Mouse (Mus musculus) adrenal gland, postnatal 14 days (tissue): ENCODE measurements around the gene Abca3. TPM values are rescaled to one million over a fixed set of nuclear protein-coding genes. Genes with fewer than 3 reads are reported as not detected.

Experiments used
- DNase-seq: peaks from one replicate; pipeline ENCODE4 v3.0.0; 2021; ENCODE audit warnings: mixed read lengths
- microRNA-seq, 2 experiments: library from miRNA; unstranded; fragments of <30 nt; microRNA quantifications; one replicate each; pipeline ENCODE4 v1.2.0; 2021
- total RNA-seq: library from RNA; stranded (reverse); gene quantifications from 2 replicates; pipeline ENCODE4 v1.2.3, GENCODE M21; 2021

Gene Abca3
- total RNA-seq, 1 experiment from 2014 or later, result 25.2 TPM

DNA sequence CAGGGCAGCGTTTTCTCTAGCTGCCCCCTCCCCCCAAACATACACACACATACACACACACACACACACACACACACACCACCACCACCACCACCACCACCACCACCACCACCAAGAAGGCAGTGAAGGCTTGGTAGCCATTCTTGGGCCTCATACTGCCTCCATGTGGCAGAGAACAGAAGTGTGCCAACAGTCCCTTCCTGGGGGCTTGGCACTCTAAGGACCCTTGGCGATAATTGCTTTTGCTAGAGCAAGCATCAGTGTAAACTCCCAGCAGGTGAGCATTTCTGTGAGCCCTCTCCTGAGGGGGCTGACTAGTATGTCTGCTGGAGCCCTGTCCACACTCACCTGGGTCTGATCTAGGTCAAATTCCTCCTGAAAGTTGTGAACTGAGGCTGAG, 89.4 kb downstream of the Abca3 start:
- no peak for DNase-seq

DNA sequence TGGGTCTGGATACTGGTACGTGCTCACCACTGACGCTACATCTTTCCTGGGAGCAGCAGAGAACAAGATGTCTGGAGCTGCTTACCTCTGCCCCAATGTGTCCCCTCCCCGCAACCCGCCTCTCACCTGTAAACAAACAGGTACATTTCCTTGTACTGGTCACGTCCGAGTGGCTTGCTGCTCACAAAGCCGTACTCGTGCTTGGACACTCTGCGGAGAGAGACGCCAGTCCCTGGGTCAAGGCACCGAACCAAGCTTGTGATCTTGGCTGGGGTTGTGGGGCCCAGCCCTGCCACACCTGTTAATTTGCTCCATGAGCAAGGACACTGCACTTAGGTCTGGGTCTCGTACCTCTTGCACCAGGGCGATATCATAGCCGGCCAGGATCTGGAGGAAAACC, 90.4 kb downstream of the Abca3 start:
- DNase-seq, result no peak

DNA sequence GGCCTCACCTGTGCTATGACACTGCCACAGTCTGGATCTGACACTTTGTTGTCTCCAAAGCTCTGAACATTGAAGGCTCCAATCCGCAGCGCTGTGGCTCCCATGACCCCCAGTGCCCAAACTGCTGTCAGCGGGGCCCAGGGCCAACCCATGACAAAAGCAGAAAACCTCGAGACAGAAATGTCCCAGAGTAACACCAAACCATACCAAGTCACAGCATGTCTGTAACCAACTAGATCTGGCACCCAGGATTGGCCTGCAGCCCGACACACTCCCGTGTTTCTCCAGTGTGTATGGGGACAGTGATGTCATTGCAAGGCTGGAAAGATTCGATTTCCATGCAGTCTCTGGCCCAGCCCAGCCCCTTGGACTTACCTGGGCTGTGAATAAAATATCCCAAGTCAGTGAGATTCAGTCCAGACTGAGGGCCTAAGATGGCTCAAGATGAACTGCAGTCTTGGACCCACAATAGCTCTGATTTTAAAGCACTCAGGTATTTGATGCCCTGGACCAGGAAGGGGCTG, 90.9 kb downstream of the Abca3 start, which contains the start of gene Dnase1l2:
Dnase1l2 (minus strand) TSS at position 474 of the 524 bp plus-strand sequence.
- peak; percentile 43 for DNase-seq

DNA sequence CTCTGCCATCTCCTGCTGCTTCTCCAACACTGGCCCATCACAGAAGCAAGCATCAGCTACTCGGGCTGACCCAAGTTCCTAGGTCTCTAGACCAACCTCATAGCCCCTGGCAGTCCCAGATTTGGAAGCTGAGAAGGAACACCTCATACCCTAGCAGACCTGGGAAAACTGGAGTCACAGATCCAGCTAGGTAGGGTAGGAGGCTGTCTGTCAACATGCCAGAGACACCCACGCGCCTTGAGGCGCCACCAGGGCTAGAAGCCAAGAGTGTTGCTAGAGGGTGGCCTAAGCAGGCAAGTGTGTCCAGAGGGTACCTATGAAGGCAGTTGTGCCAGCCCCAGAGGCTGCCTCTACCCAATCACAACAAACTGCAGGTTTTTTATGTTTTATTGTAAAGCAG, 91.7 kb downstream of the Abca3 start:
- no peak for DNase-seq

DNA sequence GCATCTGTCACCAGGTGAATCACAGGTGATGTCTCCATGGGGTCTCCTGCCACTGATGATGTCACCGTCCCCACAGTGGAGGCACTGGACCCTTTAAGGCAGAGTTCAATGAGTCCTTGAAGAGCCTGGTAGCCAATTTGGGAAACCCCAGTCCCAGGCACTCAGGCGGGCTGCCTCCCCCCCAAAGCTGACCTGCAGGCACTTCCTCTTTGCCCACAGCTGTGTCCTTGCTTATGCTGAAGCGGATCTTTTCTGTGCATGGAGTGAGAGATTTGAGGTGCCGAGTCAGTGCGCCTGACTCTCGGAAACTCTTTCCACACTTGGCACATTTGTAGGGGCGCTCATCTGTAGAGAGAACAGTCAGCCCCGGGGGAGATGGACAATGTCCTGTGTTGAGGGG, 94.8 kb downstream of the Abca3 start:
- no peak for DNase-seq

DNA sequence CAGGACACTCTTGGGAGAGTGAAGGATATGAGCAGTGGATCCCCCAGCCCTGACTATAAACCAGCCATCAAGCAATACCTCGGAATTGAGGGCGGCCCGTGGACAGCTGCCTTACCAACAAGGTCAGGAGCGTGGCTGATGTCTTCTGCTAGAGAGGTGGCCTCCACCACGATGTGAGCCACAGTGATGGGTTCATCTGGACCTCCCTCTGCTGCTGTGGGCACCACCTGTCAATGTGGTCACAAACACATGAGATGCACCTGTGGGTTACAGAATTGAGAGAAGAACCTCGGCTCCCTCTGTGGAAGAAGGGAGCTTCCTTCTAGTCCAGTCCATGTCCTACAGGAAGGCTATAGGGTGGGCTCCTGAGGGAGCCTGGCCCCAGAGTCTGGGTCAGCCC, 97.8 kb downstream of the Abca3 start:
- DNase-seq, result no peak

DNA sequence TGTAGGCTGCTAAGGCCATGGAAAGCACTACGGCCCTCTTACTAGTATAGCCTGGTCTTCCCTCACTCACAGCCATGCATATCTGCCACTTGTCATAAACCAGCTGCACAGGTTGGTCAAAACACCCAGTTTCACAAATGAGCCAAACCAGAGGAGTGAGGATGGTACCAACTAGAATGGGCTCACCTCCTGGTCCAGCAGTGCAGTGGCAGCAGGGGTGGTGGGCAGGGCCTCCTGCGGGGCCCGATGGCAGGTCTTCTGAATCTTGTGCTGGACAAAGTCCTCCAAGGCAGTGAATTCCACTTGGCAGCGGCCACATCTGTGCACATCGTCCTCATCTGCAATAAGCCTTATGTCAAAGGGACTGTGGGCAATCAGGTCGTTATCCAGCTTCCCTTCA, 99.5 kb downstream of the Abca3 start:
- DNase-seq, result no peak

DNA sequence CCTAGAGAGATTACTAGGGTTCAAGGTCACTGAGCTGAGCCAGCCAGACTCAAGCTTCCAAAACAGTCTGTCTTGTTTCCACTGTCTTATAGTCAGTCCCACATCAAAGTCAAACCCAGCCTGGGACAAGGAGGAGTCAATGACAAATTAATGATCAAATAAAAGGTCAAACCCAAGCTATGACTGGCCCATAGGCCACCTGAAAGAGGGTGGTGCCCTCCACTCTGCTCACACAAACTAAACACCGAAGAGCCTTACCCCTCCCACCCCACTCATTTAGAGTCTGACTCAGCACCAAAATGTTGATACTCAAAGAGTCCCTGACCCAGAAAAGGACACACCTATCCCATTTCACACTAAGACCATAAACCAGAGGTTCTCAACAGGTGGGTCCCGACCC, 101.6 kb downstream of the Abca3 start:
- peak; percentile 12 for DNase-seq

DNA sequence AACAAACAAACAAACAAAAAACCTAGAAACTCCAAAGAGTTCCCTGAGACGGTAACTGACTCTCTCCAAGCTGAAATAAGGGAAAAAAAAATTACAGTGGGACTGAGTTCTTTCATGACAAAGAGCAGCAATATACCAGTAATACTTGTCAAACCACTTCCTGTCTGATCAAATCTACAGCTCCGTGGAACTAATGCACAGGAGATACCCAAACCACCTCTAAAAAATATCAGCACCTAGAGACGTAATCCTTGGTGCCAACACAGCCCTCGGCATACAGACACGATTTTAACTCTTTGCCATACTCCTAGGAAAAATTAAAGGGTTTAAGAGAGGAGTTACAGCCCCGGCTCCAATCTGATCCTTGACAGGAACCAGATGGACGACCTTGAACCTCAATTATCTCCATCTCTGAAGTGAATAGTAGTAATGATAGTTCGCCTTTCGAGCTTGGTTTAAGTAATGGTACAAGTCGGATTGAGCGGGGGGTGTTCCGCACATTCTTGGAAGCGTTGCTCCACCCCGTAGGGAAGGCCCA, 102.5 kb downstream of the Abca3 start:
- no peak for DNase-seq

DNA sequence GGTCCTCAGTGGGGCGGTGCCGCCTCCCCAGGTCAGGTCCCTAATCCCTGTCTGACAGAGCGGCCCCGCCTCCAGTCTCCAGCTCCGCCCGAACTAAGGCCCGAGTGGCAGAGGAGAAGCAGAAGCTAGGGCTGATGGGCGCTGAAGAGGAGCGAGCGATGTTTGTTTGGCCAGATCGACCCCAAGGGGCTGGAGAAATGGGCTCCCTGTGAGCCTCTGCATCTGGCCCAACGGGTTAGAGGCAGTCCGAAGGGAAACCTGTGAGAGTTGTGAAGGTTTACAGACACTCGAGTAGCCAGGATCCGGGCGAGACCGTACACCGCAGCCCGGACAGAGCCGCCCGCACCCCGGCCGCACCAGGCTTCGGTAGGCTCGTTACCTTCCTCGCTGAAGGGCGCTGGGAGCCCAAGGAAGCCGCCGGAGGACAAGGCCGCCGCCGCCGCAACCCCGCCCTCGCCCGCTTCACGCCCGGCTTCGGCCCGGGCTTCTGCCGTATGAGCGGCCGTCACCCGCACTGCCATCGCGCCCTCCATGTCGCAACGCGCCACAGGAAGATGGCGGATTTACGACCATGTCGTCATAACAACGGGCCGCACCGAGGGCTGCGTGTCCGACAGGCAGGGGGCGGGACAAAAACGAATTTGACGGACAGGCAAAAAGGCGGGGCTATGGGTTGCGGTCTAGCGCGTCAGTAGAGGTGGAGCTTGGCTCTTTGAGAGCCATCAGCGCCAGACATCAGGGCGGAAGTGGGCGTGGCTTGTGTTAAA, 103.2 kb downstream of the Abca3 start:
- peak; percentile 100 for DNase-seq

DNA sequence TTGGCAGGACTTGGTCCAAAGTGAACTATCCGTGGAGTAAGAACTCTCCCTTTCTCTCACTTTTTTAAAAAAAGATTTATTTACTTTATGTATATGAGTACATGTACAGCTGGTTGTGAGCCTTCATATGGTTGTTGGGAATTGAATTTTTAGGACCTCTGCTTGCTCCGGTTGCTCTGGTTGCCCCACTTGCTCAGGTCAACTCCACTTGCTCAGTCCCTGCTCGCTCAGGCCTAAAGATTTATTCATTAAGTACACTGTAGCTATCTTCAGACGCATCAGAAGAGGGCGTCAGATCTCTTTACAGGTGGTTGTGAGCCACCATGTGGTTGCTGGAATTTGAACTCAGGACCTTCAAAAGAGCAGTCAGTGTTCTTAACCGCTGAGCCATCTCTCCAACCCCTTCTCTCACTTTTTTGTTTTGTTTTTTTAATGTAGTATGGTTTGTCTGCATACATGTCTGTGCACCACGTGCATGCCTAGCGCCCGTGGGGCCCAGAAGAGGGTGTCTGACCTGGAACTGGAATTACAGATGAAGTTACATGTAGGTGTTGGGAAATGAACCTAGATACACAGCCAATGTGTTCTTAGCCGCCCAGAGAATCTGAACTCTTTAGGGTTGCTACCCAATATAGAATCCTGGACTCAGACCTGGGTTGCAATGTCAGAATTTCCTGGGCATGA, 103.9 kb downstream of the Abca3 start:
- DNase-seq, result peak; percentile 2

Small RNA genes within 50 kb of the gene (microRNA-seq; reads per million reads assigned to microRNA genes)
- 0 reads per million in 2 experiments for gene Gm24427

Other genes with a start within 250 kb of the Abca3 start
- 49.1 and 53.7 TPM in 2 replicates for gene Pdpk1, start 201.0 kb upstream of the Abca3 start, total RNA-seq
- 35.8 and 37.2 TPM in 2 replicates for gene Amdhd2, start 188.2 kb upstream of the Abca3 start, total RNA-seq
- 346 and 376 TPM in 2 replicates for gene Atp6v0c, start 182.2 kb upstream of the Abca3 start, total RNA-seq
- 11.0 and 14.6 TPM in 2 replicates for gene Tbc1d24, start 146.4 kb upstream of the Abca3 start, total RNA-seq
- gene Ntn3, start 142.4 kb upstream of the Abca3 start, total RNA-seq, result 2.1 and 2.9 TPM in 2 replicates
- 9.2 and 14.0 TPM in 2 replicates for gene Tedc2, start 131.1 kb upstream of the Abca3 start, total RNA-seq
- 12.0 and 12.8 TPM in 2 replicates for gene Ccnf, start 100.5 kb upstream of the Abca3 start, total RNA-seq
- 0.11 TPM in 1 of 2 replicates, not detected in the other for gene Abca17, start 882 bp upstream of the Abca3 start, total RNA-seq
- gene Rnps1, start 62.6 kb downstream of the Abca3 start, total RNA-seq, result 78.8 and 84.9 TPM in 2 replicates
- gene Eci1, start 74.7 kb downstream of the Abca3 start, total RNA-seq, result 505 and 573 TPM in 2 replicates
- gene Dnase1l2, start 91.2 kb downstream of the Abca3 start, total RNA-seq, result 1.8 and 2.5 TPM in 2 replicates
- gene E4f1, start 118.4 kb downstream of the Abca3 start, total RNA-seq, result 16.2 and 19.4 TPM in 2 replicates
- 55.8 and 59.0 TPM in 2 replicates for gene Pgp, start 118.4 kb downstream of the Abca3 start, total RNA-seq
- 0.75 TPM in 1 of 2 replicates, not detected in the other for gene Bricd5, start 121.9 kb downstream of the Abca3 start, total RNA-seq
- gene Mlst8, start 127.1 kb downstream of the Abca3 start, total RNA-seq, result 19.5 and 23.3 TPM in 2 replicates
- gene Caskin1, start 136.7 kb downstream of the Abca3 start, total RNA-seq, result 14.8 and 16.1 TPM in 2 replicates
- 85.4 and 101 TPM in 2 replicates for gene Traf7, start 176.0 kb downstream of the Abca3 start, total RNA-seq
- 1.1 and 1.8 TPM in 2 replicates for gene Rab26, start 182.3 kb downstream of the Abca3 start, total RNA-seq
- 42.2 and 44.3 TPM in 2 replicates for gene Pkd1, start 197.9 kb downstream of the Abca3 start, total RNA-seq